Mouse (Mus musculus): ENCODE results near the gene P3h3.
A peak's percentile ranks its signal among the peaks of the same experiment; 100 is the strongest.
"Not testable (repeated sequence)": the region's sequence is repeated elsewhere in the genome, so short reads cannot be mapped to it uniquely, and the experiment has no call there.

The P3h3 gene

DNA sequence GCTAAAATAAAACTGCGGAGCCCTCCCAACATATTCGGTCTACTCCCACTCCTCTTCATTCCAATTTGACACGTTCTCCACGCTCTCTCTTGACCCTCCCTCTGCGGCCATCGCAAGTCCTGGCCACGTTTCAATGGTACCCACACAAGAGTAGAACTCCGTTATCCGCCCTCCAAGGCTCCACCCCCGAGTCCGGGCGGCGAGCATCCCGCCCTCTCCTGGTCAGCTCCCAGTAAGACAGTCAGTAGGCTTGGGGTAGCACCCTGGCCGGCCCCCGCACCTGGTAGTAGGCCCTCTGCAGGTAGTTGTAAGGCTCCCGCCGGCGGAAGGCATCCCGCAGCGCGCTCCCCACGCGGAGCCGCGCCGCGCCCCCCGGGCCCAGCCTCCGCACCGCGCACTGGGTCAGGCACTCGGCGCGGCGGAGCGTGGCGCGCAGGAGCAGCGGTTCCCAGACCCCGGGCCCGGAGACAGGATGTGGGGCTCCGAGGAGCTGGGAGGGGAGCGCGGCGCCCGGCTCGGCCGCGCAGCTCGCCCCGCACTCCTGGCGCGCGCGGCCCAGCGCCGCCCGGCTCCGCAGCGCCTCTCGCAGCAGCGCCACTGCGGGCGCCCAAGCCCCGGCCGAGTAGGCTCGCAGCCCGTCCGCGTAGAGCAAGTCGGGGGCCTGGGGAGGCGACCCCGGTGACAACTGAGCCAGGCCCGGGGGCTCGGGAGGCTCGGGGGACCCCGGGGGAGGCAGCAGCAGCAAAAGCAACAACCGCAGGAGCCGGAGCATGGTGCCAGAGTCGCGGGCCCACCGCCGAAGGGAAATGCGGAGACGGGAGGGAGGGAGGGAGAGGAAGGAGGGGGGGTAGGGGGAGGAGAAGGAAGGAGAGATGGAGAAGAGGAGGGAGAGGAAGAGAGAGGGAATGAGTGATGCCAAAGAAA is at the start of gene P3h3:
P3h3 (minus strand) TSS at position 837 of the 924 bp plus-strand sequence.
- peak; percentile 73 for DNase-seq

DNA sequence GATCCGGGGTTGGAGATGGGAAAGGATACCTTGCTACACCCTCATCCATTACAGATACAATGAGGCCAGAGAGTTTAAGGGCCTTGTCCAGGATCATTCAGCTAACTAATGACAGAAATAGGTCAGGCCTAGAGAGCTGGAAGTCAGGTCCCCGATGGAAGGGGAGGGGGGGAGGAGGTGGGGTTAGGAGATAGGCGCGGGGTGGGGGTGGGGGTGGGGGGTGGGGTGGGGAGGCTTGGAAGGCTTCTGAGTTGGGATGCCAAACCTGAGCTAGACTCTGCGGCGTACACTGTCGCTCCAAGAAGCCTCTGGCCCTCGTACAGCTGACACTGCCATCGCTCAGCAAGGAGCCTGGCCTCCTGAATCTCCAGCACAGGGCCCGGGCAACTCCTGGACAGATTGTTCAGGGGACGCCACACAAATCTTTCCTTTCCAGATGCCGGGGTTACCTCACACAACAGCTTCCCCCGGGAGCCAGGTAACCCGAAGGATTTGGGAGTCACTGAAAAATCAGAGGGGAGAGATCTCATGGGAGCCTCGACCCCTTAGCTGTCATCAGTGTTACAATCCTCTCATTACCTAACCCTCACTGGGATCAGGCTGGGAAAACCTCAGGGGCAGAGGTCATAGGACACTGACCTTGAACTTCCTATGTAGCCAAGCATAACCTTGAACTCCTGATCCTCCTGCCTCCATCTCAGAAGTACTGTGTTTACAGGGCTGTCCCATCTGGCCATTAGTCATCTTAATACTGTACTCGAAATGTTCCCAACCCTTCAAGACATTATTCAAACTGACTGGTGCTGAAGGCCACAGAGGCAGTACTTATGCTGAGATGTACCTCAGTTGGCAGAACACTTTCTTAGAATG is 47.7 kb upstream of the P3h3 start:
- DNase-seq = no peak

DNA sequence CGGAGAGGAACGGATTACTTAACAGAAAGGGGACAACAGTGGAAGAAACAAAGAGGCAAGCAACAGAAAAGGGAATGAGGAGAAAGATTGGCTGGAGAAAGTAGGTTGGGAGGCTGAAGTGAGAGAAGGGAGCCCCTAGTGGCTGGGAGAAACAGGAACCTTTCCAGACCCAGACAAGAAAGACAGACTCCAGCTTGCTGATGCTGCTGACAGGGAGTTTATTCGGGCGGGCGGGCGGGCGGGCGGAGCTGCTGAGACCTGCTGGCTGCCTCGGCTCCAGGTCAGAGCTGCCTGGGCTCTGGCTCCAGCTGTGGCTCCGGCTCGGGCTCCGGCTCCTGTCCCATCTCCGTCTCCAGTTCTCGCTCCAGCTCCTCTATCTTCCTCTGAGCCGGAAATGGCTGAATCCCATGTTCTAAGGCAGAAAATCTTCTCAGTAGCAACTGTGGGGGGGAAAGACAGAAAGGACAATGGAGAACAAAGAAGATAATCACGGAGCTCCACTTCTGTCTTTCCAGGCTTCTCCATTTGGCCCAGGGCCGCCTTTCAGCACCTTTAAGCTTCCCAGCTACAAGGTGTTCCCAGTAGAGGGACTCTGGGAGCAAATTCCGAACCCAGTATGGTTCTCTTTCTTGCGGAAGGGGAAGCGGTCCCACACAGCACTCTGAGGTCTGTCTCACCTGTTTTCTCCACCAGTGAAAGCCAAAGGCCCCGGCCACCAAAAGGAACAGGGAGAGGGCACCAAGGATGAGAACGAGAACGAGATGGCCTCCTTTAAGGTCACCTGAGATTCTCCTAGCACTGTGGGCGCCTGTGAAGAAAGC is 46.8 kb upstream of the P3h3 start:
- DNase-seq = peak; percentile 64

DNA sequence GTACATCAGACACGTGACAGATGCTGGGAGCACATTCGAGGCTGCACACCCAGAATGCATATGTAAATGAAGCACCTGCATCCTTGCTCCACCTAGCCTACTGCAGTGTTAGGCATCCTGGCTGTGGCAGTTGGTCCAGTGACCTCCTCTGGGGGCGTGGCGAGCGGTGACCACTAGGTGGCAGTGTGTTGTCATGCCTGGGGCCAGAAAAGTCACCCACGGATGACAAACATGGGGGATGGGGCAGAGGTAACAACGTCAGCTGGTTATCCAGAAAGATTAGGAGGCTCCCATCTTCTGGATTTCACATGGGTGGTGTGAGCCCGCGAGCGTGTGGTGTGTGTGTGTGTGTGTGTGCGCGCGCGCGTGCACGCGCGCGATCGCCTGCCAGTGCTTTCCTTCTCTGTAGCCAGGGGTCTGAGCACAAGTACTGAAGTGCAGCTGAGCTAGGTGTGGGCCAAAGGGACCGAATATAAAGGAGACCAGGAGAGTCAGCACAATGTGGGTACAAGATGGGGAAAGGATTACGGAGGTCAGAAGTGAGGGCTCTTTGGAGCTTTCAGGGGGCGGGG is 46.1 kb upstream of the P3h3 start:
- peak; percentile 93 for DNase-seq

DNA sequence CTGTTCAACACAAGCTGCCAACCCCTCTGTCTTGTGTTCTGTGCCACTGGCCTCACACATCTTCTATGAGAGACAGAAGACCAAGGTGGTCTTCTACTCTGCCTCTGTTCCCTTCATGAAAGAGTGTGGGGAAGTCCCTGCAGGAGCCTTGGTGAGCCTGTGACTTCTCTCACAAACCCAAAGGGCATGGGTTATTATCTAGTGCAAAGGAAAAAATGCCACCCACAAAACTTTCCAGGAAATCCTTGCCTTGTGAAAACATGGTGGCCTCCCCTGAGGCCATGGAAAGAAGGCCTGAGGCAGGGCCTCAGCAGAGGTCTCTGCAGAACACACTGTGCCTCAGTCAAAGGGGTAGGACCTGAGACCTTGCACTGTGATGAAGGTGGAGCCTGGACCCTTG is 44.3 kb upstream of the P3h3 start:
- DNase-seq = no peak

DNA sequence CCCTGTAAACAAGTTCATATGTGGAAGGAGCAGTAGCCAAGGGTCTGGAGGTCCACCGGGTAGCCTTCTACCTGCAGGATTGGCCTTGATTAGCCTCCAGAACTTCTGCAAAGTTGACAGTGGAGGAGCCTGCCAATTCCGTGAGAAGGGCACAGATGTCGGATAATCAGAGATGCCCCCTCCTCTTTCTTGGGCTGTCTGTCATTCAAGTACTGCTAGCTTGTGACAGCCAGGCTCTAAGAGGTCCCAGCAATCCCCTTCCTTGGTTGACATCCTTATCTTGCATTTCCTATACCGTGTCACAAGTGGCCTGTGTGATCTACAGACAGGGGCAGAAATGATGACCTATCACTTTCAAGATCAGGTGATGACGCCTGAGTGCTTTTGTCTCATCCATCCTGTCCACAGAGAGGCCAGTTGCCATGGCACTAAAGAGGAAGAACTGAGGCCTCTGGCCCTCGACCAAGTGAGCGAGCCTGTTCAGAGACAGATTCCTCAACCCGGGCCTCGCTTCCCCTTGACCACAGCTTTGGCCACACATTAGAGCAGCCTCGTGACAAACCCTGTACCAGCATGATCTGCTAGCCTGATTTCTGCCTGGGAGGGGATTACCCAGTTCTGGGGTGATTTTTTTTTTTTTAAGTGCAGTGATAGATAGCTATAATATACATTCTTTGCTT is 43.4 kb upstream of the P3h3 start:
- DNase-seq = no peak

DNA sequence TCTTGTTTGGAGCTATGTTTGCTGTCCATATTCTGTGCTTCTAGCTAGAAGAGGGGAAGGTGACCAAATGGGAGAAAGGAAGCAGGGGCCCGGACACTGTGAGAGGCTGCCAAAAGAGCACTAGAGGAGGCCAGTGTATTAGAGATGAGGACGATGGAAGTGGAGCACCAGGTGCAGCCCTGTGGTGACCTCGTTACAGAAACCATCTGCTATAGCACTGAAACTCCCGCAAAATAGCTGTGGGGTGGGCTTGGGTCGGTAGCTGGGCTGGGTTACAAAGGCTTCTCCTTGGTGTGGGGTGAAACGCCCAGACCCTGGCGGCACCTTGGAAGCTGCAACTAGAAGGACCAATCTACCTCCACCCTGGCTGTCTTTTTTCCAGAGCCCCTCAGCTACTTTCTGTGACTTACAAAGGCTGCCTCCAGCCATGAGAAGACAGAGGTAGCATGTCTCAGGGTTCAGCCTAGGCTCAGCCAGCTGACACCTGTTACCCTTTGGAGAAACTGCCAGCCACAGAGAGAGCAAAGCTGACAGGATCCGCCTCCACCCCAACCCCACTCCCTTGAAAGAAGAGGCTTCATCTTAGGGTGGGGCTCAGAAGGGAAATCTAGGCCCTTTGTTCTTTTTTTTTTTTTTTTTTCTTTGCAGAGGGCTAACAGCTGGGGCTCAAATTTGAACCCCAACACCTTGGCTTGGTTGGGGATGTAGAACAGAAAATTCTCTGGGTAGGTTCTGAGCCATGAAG is 42.7 kb upstream of the P3h3 start:
- no peak for DNase-seq

DNA sequence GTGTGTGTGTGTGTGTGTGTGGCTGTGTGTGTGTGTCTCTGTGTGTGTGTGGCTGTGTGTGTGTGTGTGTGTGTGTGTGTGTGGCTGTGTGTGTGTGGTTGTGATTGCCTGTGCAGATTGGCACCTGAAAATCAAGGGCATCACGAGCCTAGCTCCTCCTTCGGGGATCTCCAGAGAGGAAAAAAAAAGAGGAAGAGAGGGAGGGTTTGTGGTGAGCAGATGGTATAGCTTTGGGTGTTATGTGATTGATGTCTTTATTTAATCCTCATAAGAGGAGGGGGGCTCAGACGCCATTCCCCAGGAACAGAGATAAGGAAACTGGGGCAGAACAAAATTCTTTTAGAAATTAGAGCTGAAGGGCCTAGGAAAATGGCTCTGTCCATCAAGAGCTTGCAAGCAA is 40.8 kb upstream of the P3h3 start:
- no peak for DNase-seq

DNA sequence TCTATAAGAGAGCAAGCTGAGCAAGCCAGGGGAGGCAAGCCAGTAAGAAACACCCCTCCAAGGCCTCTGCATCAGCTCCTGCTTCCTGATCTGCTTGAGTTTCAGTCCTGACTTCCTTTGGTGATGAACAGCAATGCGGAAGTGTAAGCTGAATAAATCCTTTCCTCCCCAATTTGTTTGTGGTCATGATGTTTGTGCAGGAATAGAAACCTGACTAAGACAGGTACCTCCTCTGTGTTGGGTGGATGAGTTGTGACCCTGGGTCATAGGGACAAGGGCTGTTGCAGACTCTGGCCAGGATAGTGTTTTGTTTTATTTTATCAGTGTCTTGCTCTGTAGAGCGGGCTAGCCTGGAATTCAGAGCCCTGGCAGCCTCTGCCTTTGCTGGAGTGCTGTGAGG is 36.6 kb upstream of the P3h3 start:
- not testable (repeated sequence) for DNase-seq

DNA sequence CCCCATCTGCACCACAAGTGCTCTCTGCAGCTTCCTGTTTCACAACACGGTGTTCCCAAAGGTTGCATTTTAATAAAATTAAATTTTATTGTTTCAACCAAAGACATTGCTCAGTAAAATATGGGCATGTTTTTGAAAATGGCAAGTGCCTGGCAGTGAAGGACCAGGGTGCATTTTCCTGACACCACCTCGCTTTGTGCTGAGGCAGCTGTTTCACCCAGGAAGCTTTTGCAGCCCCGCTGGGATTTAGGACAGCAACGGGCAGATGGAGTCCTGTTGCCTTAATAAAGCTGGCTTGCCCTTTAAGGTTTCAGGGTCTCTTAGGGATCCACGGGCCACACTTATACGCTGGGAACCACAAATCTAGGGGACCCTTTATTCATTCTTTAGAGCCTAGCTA is 33.4 kb upstream of the P3h3 start:
- DNase-seq = no peak

DNA sequence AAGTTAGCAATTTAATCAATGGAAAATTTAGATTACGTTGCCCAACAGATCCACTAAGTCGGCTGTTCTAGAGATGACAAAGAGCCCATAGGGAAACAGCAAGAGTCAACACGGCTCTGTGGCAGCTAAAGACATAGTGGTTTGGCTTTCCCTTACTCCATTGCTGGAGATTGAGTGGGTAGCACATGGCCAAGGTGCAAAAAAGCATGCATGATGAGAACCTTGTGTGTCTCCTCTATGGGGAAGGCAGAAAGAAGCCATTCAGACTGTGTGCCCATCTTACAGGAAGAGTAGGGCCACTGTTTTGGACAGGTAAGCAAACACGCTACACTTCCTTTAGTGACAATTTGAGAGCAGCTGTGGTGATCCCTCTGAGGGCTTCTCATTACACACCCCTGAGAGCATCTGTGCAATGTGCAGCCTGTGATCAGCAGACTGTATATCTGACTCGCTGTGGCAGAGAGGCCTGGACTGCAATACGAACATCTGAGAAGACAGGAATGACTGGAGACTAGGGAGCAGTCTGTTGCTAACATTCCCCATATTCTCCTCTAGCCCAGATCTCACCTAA is 31.1 kb upstream of the P3h3 start:
- no peak for DNase-seq

DNA sequence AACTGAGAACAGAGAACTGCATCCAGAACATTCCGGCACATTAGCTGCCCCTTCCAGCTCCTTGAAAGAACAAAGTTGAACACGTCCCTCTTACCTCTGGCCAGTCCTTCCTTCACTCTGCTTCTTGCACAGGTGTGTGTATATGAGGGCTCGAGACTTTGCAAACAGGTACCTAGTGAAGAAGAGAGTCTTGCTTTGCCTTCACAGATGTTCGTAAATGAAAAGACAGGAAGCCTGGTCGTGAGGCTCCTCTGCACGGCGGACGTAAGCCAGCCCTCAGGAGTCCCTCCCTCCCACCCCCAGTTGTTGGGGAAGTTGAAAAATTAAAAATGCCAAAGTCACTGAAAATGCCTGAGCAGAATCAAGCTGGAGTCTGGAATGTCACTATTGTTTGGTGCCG is 30.4 kb upstream of the P3h3 start, which contains the start of gene Cd4:
Cd4 (minus strand) TSS at position 236 of the 400 bp plus-strand sequence.
- no peak for DNase-seq

DNA sequence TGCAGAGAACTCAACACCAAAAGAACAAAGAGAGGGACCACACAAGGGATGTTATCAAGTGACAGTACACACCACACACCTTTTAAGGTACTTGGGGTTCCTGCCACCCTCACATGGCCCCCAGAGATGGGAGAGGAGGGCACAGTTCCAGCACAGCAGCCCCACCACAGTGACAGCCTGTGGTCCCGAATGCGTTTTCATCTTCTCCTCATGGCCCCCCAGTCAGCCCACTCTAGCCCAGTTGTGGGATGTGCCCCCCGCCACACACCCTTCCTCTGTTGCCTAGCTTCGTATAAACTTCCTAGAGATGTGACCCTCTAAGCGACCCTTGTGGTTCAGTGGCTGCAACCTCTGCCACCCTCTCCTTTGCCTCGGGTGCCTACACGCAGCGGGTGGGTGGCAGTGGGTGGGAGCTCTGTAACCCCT is 28.4 kb upstream of the P3h3 start:
- DNase-seq = no peak

DNA sequence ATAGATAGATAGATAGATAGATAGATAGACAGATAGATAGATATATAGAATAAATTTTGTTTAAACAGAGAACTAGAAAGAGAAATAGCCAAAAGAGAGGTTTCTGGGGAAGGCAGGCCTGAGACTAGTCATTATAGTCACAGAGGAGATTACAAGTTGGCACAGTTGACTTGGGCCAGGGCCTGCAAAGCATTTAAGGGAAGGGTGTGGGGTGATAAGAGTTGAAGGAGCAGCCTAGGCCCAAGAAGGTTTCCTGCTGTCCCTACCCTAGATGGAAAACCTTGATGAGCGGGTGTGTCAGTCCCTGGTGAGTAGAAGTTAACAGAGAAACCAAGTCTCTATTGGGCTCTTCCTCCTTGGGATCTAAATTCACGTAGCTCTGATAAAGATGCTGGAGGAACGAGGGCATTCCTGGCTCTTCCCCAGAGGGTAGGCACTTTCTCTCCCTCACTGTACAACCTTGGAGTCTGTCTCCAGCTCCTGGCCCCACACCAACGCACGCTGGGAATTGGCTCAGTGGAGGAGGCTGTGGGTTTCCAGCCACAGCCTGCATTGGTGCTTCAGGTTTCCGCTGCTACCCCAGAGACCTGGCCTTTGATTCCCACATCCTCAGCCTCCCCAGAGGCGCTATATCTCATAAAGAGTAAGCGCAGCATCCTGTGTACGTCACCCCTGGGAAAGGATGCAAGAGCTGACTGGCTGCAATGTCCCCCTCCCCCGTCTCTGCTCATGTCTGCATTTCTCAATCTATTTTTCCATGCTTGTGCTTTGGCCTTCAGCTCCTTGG is 27.4 kb upstream of the P3h3 start:
- DNase-seq = no peak

DNA sequence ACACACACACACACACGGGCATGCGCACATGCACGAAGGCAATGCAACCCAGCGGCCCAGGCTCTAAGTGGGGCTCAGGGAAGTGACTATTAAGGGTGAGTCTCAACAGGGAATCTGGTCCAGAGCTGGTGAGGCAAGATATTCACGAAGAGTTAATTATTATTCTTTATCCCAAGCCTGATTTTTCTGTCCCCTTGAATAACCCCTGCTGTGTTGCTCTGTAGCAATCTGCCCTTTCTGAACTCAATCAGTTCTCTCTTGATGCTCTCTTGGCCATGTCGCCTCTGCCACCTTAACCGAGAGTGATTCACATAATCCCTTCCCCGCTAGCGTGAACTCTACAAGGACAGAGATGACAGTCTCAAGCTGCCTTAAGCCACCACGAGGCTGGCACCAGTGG is 25.8 kb upstream of the P3h3 start:
- DNase-seq = no peak

DNA sequence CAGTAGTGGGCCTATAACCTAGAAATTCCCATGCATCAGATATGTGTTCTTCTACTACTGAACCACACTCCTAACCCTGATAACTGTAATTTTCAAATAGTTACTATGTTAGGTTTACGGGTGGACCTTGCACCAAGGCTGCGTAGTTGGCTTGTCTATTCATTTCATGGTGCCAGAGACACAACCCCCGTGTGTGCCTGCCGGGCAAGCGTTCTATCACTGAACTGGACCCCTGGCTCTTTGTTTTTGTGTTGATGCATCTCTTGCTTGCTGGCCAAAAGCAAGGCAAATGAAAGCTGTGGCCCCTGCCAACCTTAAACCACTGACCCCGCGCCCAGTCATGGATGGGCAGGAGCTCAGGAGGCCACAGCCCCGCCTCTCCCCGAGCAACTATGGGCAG is 24.3 kb upstream of the P3h3 start:
- DNase-seq = no peak

DNA sequence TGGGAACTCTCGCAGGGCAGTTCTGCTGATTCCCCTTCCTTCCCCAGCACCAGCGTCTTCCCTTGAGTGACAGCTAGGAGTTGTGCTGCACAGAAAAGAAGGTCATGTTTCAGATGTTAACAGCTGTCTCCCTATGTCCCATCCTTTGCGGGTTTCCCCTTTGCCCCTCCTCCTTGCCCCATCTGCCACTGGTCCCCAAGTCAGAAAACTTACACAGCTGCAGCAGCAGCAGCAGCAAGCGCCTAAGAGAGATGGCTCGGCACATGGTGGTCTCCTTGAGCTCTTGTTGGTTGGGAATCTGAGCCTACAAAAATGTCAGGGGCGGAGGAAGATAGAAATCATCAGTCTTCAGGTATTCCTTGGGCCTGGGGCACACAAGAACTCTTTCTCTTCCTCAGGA is 21.8 kb upstream of the P3h3 start:
- no peak for DNase-seq

DNA sequence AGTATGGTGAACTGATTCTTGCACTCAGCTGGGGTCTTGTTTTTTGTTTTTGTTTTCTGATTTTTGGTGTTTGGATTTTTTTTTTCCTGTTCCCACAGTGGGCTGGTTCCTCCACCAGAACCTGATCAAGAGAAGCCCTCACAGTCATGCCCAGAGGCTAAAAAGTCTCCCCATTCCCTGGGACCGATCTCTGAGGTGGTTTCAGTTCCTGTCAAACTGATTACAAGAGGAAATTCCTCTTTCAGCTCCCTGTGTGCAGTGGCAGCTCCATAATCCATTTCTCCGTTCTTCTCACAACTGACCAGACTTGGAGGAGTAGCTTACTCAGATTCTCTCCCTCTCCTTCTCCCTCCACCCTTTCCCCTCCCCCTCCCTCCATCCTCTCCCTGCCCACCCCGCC is 16.8 kb upstream of the P3h3 start:
- DNase-seq = no peak

DNA sequence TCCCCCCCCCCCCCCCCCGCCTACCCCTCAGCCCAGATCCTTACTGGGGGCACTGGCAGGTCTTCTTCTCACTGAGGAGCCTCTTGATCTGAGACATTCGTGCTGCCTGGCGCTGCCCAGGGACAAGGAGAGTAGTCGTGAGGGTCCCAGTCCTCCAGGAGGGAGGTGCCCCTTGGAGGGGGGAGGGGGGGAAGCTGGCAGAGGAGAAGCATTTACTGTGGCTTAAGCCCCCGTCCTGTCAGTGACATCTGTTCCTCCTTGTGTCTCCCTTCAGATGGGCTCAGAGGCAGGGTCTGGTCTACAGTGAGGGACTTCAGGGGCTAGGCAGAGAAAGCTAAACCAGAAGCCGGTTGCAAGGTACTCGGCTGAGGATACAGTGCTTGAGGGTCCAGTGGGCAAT is 9.0 kb upstream of the P3h3 start:
- no peak for DNase-seq

DNA sequence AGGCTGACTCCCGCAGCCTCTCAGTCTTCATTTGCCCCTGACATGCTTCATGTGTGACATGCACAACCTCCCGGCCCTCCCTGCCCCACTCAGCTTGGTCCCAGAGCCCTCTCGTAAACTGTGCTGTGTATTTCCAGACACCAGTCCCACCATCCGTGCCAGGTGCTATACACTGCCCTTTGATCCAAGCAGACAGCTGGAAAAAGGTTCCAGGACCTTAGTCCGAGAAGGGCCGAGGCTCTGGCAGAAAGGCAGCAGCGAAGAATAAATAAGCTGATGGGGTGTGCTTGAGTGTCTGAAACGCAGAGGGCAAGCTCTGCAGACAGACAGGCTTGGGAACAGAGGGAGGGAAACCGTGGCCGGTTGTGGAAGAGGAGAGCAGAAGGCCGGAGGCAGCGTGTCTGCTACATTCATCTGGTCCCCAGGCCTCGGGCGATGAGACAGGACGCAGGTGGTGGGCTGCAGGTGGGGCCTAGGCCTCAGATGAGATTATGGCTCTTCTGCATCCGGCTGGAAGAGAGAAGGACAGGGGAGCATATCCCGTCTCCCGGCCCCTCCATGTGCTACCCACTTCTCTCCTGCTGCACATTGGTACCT is 8.3 kb upstream of the P3h3 start:
- no peak for DNase-seq

All from liver (tissue).